Mouse (Mus musculus) adrenal gland, postnatal 10 days (tissue): Measurements from ENCODE around the gene 4933416C03Rik. TPM values are rescaled to one million over a fixed set of nuclear protein-coding genes. Genes with fewer than 3 reads are reported as not detected.

Source experiments
- DNase-seq: peaks from one replicate; pipeline ENCODE4 v3.0.0; 2021; ENCODE audit warnings: mixed read lengths
- long read RNA-seq, 2 experiments: library from polyadenylated mRNA; stranded (forward); transcript quantifications; one replicate each; pipeline ENCODE4 v2.0.0; 2021
- total RNA-seq, 2 experiments: library from RNA; stranded (reverse); gene quantifications; 2 replicates each; pipeline ENCODE4 v1.2.3; 2021

The 4933416C03Rik gene
- total RNA-seq, result not detected
- long read RNA-seq, experiment 1, result 0 reads
- long read RNA-seq, experiment 2, result 0 reads

DNA sequence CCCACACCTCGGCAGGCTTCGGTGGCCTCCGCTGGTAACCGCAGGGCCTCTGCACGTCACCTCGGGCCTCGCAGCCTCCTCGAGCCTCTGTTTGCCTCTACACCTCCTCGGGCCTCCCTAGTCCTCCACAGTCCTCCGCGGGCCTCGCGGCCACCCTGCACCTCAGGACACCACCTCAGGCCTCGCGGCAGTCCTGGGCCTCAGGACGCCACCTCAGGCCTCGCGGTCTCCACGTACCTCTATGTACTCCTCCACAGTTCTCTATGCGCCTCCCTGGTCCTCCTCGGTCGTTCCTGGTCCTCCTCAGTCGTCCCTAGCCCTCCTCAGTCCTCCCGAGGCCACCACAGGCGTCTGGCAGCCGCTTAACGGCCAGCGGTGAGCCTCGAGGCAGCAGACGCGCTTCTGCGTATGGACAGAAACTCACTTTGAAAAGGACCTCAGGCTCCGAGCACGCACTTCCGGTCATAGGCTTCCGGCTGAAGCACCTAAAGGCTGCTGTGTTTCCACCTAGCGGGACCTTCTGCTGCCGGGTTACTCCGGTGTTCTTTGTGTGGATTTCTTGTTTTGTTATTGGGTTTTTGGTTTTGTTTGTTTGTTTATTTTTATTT, at the start of gene 4933416C03Rik:
4933416C03Rik (minus strand) TSS at position 51 of the 608 bp plus-strand sequence.
- DNase-seq, result no peak

DNA sequence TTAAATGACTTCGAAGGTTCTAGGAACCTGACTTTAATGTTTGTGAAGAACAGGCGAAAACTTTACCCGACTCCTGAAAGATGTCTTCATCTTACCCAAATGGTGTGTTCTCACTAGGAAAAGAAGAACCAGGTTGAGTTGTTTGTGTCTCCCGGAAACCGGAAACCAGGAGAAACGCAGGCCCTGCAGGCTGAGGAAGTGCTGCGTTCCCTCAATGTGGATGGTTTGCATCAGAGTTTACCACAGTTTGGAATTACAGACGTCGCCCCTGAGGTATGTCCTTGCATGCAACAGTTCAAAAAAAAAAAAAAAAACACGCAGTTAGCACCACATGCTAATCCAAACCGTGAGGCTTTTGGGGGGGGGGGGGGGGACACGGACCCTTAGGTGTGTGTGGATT, 48.6 kb upstream of the 4933416C03Rik start:
- DNase-seq, result no peak

DNA sequence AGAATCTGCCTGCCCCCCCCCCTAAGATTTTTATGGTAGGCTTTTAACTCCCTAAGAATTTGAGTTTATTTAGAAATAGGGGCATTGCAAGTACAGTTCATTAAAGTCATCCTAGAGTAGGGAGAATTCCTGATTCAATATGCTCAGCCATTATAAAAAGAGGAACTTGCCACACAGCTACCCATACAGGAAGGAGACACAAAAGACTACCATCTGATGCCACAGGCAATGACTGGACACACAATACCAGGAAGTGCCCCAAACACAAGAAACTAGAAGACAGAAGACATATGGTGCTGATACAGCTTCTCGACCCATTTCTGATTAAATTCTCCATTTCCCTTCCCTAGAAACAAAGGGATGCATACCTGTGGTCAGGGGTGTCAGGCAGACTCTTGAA, 43.0 kb upstream of the 4933416C03Rik start:
- DNase-seq, result no peak

DNA sequence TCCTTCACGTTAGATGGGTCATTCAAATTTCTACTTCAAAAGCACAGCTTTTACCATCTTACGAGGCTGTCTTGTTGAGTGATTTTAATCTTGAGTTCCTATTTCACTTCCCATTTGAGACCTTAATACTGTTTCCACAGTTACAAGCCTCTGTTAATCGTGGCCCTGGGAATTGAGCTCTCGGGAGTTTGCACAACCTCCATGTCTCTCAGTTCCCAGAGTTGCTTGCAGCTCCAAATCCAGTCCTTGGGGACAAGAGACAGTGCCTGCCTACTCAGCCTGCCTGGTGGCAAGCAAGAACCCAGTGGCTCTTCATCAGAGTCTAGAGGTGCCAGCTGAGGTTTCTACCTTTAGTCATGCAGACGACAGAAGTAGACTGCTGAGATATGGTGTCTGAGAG, 41.0 kb upstream of the 4933416C03Rik start:
- peak; percentile 15 for DNase-seq

DNA sequence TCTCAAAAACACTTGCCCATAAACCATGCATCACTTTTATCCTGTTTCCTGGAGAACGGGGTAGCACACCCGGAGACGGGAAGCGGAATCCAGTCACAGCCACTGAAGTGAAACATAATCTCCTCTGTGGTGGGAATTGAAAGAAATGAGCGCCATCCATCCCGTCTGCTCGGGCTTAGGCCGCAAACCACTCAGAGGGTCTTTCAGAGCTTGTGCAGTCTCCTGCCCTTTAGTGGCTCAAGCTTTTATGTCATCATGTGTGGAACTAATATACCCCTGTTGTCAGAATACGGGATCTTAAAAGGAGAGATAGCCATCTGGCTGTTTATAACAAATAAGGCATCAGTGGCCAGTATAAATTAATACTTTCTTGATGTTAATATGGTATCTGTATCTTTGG, 32.4 kb upstream of the 4933416C03Rik start:
- DNase-seq, result no peak

DNA sequence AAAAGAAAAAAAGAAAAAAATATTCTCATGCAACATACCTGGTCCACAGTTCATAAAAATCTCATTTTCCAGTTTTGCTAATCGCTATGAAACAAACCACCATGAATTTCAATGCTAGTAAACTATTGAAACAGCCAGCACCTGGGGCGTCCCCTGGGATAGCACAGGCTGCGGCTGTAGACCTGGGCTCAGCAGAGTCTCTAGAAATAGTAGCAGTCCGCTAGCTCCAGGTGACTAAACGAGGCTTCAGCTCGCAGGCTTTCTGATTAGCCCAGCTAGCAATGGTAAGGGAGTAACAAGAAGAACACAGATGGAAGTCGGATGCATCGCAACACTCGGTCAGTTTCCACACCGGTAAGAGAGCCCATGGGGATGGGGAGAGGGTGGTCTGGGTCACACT, 30.0 kb upstream of the 4933416C03Rik start:
- DNase-seq, result no peak

DNA sequence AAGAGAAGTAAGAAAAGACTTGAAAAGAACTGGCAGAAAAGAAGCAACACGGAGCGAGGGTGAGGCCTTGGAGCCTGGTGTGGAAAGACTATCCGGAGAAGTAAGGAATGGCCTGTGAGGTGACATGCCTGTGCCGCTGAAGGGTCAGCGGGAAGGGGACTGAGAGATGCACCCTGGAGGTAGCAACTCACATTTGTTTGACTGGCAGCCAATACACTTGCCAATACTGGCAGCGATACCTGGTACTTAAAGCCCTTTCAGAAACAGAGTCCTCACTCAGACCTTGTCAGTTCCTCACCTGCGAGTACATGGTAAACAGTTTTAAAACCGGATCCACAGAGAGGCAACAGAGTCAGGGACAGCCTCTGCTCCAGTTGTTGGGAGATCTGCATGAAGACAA, 26.5 kb upstream of the 4933416C03Rik start:
- DNase-seq, result no peak

DNA sequence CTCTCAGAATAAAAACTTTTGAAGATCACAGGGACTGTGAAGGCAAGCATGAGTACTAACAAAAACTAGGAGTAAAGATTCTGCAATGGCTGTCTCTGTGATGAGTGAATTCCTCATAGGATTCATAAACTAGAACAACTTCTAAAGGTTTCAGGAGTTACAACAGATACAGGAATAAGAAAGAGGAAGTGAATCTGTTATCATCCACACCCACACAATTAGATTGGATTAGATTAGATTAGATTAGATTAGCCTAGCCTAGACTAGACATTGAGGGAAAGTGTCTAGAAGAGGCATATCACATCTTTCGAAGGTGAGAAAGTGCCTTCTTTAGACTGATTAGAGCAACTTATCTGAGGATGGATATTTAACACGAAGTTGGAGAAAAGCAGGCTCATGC, 21.5 kb upstream of the 4933416C03Rik start:
- DNase-seq, result no peak

DNA sequence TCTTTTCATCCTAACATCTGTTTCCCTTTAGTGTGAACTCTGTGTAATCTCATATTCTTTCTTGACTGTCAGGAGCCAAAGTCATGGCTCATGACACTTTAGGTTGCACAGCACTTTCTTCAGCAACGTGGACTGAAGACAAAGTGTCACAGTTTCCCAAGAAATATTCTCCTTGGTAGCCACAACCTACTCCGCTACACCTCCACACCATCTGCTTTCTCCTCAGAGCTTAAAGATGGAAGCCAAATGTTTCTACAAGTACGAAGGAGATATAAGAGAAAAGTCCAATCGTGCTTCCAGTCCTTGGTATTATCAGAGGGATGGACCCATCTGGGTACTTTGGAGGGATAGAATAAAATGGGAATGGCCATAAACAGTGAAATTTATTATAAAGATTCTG, 18.5 kb upstream of the 4933416C03Rik start:
- DNase-seq, result no peak

DNA sequence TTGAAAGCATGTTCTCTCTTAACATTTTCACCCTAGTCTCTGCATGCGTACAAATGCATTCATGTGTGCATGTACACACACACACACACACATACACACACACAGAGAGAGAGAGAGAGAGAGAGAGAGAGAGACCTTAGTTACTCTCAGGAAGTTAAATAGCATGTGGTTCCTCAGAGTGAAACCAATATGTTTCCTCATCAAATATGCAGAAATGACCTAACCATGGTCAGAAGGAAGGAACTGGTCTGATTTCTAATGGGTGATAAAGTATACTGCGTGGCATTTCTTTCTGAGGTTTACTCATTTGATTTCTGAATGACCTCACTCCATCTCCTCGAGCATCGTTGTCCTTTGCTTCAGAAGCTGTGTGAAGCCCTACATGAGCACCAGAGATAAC, 17.5 kb upstream of the 4933416C03Rik start:
- DNase-seq, result no peak

DNA sequence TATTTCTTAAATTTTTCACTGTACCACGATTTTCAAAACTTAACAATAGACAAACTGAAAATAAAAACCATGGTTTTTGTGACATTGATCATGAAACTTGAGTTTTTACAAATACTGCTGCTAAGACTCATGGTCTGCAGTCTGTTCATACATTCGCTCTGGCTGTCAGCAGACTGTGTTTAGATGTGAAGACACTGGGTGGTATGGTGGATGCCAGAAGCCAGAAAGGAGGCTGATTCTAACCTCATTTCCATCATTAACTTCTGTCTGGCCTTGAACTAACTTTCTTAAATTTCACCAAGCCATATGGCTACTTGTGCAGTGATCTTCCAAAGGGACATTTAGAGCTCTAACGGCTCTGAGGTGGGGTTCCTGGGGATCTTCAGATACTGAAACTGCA, 16.7 kb upstream of the 4933416C03Rik start:
- no peak for DNase-seq

DNA sequence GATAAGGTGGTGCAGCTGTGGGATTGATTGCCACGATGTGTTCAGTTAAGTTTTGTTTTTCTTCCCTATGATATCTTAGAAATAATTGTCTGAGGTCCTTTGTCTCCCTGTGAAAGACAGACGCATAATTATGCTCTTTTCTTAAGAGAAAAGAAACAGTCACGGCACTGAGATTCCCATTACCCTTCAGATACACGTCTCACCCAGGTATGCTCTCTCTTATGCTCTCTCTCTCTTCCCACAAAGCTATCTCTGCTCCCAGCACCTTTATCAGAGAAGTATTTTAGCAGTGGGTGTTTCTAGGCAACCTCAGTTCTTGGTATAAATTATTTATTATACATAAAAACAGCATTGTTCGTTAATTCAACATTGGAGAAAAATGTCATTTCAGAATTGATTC, 11.6 kb upstream of the 4933416C03Rik start:
- no peak for DNase-seq

DNA sequence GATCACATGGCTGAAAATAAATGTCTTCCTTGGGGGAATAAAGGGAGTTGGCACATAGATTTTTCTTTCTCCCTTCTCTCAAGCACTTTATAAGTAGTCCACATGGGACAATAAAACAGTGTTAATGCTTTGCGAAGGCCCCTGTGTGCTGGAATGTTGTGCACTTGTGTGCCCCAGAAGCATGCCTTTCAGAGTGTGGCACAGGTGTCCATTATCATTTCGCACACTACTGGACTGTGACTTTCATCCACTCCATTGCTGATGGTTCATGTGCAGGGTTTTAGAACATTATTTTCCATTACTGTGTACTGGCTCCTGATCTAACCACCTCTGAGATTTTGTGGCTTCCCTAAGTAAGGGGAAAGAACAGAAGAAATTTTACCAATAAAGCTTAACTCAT, 10.1 kb upstream of the 4933416C03Rik start:
- no peak for DNase-seq

DNA sequence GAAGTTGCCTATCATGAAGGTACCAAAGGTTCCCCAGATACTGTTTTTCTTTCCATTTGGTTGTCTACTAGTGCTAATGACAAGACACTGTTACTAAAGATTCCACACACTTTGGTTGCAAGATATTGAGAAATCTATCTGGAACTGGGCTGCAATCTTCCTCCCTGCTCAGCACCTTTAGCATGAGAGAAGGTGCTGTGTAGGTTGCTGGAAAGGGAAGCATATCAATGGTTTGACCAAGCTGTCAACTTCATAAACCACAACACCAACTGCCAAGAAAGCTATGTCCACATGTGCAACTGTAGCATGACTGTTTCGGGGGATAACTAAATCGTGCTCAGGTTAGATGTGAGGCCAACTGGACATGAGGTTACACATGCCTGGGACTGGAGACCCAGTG, 7.7 kb upstream of the 4933416C03Rik start:
- DNase-seq, result no peak

DNA sequence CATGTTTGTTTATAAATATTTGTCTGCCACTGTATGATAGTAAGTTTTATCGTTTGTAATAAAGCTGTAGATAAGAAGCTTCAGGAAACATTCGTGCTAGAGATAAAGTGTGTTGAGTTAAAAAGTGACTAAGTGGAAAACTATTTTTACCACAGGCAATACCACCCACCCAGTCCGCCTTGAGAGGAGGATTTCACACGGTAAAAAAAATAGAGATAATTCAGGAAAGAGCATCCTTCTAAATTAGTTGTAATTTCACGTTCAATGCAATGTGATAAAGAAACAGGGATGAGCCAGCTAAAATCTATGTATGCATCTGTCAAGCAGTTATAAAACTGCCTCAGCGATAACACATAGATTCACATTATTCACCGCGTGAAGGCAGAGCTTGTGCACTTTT, 3.3 kb upstream of the 4933416C03Rik start:
- DNase-seq, result no peak

DNA sequence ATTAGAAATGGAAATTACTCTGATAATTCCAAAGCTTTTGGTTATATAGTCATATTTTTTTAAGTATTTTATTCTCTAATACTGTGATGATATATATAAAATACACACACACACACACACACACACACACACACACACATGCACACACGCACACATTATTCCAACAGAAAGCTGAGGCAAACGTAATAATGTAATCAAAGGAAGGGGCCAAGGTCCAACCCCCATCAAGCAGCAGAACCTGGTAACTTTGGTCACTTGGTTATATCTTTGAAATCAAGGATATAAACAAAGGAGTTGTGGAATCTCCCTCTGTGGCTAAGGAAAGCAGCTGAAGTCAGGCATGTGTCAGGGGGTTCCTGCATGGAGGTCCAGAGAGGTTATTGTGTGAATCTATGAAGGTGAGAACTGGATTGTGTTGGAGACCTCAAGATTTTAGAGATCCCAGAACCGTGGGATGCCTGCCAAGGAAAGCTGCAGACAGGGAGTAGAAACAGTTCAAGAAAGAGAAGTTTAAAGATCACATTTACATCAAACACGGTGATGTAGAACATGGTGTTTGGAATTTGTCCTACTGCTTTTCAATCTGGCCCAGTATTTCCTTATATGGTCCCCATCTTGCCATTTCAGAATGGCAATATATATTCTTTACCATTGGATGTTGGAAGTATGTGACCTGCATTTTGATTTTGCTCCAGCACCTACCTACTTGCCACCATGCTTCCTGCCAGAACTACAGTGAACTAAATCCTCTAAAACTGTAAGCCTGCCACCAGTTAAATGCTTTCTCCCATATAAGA, 2.4 kb upstream of the 4933416C03Rik start:
- DNase-seq, result no peak

DNA sequence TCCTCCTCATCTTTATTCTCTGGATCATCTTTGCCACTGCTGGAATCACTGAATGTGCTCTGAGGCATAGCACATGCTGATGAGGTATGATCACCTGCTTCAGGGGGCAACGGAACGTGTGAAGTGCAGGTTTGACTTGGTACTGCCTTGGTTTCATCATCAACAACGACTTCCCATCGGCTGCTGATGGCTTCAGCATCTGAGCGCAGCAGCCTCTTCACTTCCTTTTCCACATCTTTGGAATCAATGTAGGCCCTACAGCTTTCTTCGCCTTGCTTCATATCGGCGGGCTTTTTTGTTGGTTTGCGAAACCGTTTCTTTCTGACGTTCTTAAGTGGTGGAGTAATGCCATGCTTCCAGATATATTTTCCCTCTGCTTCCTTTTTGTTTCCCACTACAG, 849 bp downstream of the 4933416C03Rik start:
- no peak for DNase-seq

DNA sequence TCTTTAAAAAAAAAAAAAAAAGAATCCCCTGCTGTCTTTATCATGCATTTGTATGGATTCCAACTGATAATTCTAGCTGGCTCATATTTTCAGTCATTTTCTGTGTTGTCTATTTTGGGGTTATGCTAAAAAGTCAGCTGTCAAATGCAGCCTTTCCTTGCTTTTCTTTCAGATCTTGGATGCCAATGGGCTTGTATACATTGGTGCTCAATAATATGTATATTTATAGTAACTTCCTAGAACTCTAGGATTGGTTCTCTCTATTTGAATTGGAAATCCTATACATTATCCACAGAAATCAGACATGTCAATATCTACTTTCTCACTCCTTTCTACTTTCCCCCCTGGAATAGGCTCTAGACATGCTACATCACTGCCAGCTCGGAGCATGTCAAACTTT, 5.0 kb downstream of the 4933416C03Rik start:
- no peak for DNase-seq

DNA sequence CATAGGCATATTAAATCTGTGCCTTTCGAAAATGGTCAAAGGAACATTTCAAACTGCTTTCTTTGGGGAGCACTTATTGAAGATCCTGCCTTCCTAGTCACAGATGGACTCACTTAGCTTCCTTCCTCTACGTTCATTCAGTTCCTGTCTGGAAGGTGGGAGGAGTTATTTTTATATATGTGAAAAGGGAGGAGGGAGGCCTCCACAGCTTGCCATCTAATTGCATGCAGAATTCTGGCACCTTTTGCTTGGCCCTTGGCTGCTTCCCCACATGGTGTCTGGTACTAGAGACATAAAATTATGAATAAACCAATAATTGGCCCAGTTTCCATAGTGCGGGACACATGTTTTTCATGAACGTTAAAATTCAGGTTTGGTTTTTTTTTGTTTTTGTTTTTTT, 5.5 kb downstream of the 4933416C03Rik start:
- DNase-seq, result no peak

DNA sequence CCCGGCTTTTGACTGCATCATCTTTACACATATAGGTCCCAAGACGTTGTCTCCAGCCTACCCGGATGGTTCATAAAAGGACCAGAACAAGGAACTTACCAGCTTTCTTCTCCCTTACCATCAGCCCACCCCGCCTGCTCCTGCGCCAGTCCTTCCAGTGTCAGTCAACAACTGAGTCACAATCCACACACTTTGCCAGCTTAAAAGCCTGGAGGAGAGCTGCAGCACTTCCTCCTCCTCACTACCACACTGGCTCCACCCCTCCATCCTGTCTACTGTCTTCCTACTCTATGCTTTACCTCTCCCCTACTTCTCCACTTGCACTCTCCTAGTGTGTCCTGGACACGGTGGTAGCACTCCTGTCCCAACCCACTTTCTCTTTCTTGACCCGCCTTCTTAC, 15.2 kb downstream of the 4933416C03Rik start:
- DNase-seq, result no peak

DNA sequence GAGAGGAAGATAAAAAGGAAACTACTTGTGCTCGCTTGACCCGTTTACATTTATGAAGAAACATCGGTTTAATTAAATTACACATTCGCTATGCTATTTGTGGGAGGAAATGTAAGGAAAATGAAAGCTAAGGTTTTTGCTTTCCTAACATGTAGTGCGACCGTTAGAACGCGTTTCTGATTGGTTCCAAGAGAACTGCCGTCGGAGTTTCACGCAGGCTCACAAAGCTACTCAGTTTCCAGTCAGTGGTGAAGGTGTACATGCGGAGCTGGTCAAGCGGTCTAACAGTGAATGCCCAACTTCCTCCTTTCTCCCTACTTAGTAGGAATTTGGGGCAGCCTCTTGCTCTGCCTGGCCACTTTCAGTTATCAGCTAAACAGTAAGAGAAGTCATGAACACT, 17.3 kb downstream of the 4933416C03Rik start:
- no peak for DNase-seq

DNA sequence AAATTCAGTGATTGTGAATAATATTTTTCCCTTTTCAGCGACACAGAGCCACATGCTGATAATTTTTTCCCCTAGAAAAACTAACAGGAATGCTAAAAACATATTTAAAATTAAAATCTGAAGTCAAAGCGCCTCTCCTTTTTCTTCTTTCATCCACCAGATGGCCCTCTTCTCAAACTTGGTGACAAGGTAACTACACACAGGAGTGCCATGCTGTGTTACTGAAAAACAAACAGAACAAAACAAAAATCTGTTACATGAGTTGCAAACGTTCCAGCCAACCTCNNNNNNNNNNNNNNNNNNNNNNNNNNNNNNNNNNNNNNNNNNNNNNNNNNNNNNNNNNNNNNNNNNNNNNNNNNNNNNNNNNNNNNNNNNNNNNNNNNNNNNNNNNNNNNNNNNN, 29.8 kb downstream of the 4933416C03Rik start:
- DNase-seq, result no peak

DNA sequence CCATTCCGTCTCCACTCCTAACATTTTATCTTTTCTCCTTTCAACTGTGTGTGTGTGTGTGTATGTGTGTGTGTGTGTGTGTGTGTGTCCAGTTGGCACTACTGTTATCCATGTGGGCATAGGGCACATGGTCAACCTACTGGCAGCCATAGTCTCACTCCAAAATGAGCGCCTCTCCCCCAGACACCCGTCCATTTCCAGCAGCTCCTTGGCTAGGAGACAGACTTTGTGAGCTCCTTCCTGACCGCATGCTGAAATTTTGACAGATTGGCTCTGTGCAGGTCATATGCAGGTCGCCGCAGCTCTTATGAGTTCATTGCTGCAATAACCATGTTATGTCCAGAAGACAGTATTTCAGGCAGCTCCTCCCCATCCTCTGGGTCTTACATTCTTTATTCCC, 32.9 kb downstream of the 4933416C03Rik start:
- DNase-seq, result no peak

DNA sequence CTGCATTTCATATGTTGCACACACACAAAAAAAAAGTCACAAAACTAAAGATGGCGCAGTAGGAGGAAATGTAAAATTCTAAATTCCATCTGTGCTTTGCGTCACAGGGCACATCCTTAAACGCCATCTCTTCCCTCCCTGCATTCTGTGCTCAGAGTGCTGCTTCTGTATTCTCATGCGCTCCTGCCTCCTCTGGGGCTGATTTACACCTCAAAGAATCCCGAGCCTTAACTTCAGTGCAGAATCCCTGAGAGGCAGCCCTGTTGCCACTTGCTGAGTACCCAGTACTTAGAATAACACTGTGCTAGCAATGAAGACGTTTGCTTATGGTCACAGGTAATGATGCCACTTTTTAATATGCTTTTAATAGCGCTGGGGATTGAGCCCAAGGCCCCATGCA, 34.3 kb downstream of the 4933416C03Rik start:
- no peak for DNase-seq
